Mouse (Mus musculus) liver, postnatal 0 days (tissue): ENCODE data around the gene Lcat.

Experiments used
- CTCF ChIP-seq: sonication (generic); IDR thresholded peaks from 2 replicates; pipeline ENCODE4 v1.5.1; 2016; ENCODE audit warnings: antibody characterized with exemption, low read depth
- EP300 ChIP-seq: IDR thresholded peaks from 2 replicates; pipeline ENCODE4 v1.6.1; 2016; ENCODE audit warnings: antibody characterized with exemption, low read depth, mild to moderate bottlenecking

- TF ChIP-seq CTCF (no peak), EP300 (no peak)
Observed at GRCm38 (mm10) chr8:105931271-105931670, 11.9 kb downstream of the Lcat start.
